Comparison of ENCODE assay signal across 7 mouse cellular contexts in the genomic region with DNA sequence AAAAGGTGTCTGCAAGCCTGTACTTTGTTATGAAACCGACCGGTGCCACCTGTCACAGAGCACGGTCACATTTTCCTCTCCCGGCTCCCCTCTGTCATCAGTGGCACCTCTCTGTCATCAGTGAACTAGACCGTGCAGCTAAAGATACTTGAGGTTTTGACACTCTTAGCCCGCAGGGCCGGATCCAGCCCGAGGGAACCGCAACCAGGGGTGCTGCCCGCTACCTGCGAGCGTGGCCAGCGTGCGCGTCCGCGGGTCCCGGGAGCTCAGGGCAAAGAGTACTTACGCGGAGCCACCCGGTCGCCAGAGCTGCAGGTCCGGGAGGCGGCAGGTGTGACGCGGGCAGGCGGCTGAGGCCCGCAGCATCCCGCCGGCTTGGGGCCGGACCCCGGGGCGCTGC. TPM values are rescaled to one million over a fixed set of nuclear protein-coding genes. Genes with fewer than 3 reads are reported as not detected.
DNase-seq lines count a peak whose midpoint lies in the region; ATAC-seq lines count a peak whose summit lies in the region.

No protein-coding gene starts in this region.

- H3K4me2 ChIP-seq in heart, embryonic 12.5 days, result peak overlapping the region; percentile 99

- peak overlapping the region; percentile 97 for H3K4me3 ChIP-seq in heart, embryonic 12.5 days

- H3K36me3 ChIP-seq in heart, embryonic 12.5 days, result peaks cover 6% of the 10 kb centered on the region

- peaks cover 16% of the 10 kb centered on the region for H3K4me1 ChIP-seq in heart, embryonic 12.5 days (replicated peaks)

- ATAC-seq in CD4-positive, CD25-positive, alpha-beta regulatory T cell, adult 4 months, result peak; percentile 46
- no peak; the same call in 1 of the 2 replicates for ATAC-seq in heart, embryonic 12.5 days (ENCODE audit: insufficient number of reproducible peaks, low FRiP score)

- H3K27ac ChIP-seq in heart, embryonic 12.5 days (ENCODE audit: poor library complexity, severe bottlenecking), result no peak overlapping the region

- peak overlapping the region; percentile 75 for H3K9ac ChIP-seq in heart, embryonic 12.5 days

- DNase-seq in A20 (ENCODE audit: low read depth, low spot score), result peak; percentile 71
- DNase-seq in cerebellum, postnatal 10 days, result peak; percentile 62 to 66
- peak; percentile 41 for DNase-seq in kidney, postnatal 10 days
- peak; percentile 25 to 43 for DNase-seq in lung, postnatal 4 days
- DNase-seq in spleen, postnatal 4 days (ENCODE audit: low spot score in 2 of 2), result peak; percentile 20 to 66

- H3K27me3 ChIP-seq in heart, embryonic 12.5 days (replicated peaks), result peaks cover 43% of the 10 kb centered on the region

- H3K9me3 ChIP-seq in heart, embryonic 12.5 days (replicated peaks), result no peaks in the 10 kb centered on the region

- WGBS in heart, embryonic 12.5 days, result under 1% methylated on average over 33 of the region's 33 CpGs

RNA-seq across cellular contexts. Expression of a gene that starts 0.8 kb away (rescaled TPM):
- polyA plus RNA-seq in CD4-positive, CD25-positive, alpha-beta regulatory T cell, adult 4 months (2017; shearing (Covaris generic)), result 1 to 10 TPM; 3.1 to 3.7 TPM
- polyA plus RNA-seq in heart, embryonic 12.5 days (2016; fragmentation: Nextera tagmentation; extraction: Ambion mirVana), result 4.4 and 5.1 TPM in 2 replicates

RNA-seq across cellular contexts. Expression of a gene that starts 1.0 kb away (rescaled TPM):
- 10 to 100 TPM in 1 of 2 experiments, 1 to 10 TPM in 1; 8.3 to 11.2 TPM for polyA plus RNA-seq in CD4-positive, CD25-positive, alpha-beta regulatory T cell, adult 4 months (2017; shearing (Covaris generic))
- polyA plus RNA-seq in heart, embryonic 12.5 days (2016; fragmentation: Nextera tagmentation; extraction: Ambion mirVana), result 55.4 and 62.2 TPM in 2 replicates
